Mouse (Mus musculus) large intestine, adult 2 months (tissue): Measurements from ENCODE around the gene Cfp. TPM values are rescaled to one million over a fixed set of nuclear protein-coding genes. Genes with fewer than 3 reads are reported as not detected.

Source experiments
- DNase-seq: peaks from one replicate; pipeline ENCODE4 v3.0.0-alpha.2; 2012; ENCODE audit warnings: low read depth, low spot score
- WGBS: fragments of 180-500 bp; shearing (Covaris S2); methylation state at CpG from one replicate; pipeline ENCODE4 v1.1.7; 2018; 5-methylcytosine and 5-hydroxymethylcytosine counted together
- polyA plus RNA-seq: library from polyadenylated mRNA; depleted of rRNA; stranded (reverse); fragments of >200 nt; gene quantifications from 2 replicates; pipeline ENCODE4 v1.2.3, GENCODE M21; 2012; rRNA removed

Cfp gene
- 13.5 and 14.7 TPM in 2 replicates for polyA plus RNA-seq

DNA sequence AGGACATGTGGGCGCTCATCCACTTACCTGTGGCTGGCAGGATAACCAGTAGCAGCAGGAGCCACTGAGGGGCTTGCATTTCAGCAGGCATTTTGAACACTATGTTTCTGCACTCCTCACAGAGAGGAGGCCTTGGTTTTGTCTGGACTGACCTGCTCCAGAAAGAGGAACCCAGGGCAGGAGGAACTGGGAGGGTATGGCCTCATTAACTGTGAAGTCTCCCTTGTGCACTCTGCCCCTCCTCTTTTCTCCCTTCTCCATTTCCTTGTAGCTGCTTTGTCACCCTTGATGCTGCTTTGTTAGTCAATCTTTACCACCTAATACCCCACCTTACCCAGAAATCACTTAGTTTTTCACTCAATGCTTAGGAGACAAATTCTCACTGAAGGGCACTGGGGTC lies at the start of gene Cfp:
Gene Cfp (minus strand): TSS at position 192 of the 400 bp plus-strand sequence.
- WGBS = 79% methylated on average over 1 of the region's 1 CpGs
- no peak for DNase-seq

- WGBS = 55% methylated on average over 1 of the region's 1 CpGs
- DNase-seq = no peak
Measured at GRCm38 (mm10) chrX:20980901-20981300, 49.5 kb upstream of the Cfp start.

- 18% methylated on average over 57 of the region's 57 CpGs for WGBS
- peak; percentile 47 for DNase-seq
Measured at GRCm38 (mm10) chrX:20961477-20962378, 30.4 kb upstream of the Cfp start, which contains the start of gene Uxt. TSS of gene Uxt (minus strand) at chrX:20962017.

DNA sequence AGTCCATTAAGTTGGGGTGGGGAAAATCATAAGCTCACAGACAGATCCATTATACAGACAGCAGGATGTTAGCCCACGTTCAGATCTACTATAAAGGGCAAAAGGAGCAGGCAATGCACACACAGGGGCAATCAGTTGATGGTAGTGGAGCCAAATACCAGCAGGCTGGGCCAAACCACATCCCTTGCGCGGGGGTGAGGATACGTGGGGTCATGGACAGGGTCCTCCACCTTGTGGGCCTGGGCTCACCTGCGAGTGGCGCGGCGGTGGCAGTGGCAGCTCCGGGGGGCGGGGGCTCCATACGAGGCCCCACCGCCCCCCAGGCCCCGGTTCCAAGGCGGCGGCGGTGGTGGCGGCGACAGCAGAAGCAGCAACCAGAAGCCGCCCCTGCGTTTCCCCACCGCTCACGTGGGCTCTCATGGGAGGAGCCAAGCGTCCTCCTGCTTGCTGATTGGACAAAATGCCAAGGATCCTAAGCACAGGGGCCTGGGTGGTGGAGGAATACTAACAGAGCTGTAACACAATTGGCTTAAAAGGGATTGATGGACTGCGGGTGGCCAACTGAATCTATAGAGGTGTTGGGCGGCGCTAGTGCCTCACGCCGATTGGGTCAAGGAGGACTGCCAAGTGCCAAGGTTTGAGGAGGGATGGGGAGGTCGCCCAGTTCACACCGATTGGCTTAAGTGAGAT lies 19.0 kb upstream of the Cfp start, which contains the start of gene Elk1:
Gene Elk1 (minus strand): TSS at position 418 of the 690 bp plus-strand sequence.
- DNase-seq = peak; percentile 51
- WGBS = 14% methylated on average over 30 of the region's 30 CpGs

- DNase-seq = no peak
- WGBS = 13% methylated on average over 4 of the region's 4 CpGs
Measured at GRCm38 (mm10) chrX:20946055-20946454, 14.7 kb upstream of the Cfp start.

- 85% methylated on average over 1 of the region's 1 CpGs for WGBS
- no peak for DNase-seq
Measured at GRCm38 (mm10) chrX:20931963-20932362, 608 bp upstream of the Cfp start.

- DNase-seq = no peak
Measured at GRCm38 (mm10) chrX:20929859-20930258, 1.5 kb downstream of the Cfp start.

GRCm38 (mm10) chrX:20924976-20925375 lies 6.4 kb downstream of the Cfp start:
- no peak for DNase-seq

More at GRCm38 (mm10) chrX:20929859-20930258, 1.5 kb downstream of the Cfp start:
- WGBS = 75% methylated on average over 1 of the region's 1 CpGs

- DNase-seq = no peak
- WGBS = 64% methylated on average over 1 of the region's 1 CpGs
Measured at GRCm38 (mm10) chrX:20923506-20923905, 7.8 kb downstream of the Cfp start.

- WGBS = 40% methylated on average over 5 of the region's 5 CpGs
- DNase-seq = no peak
Measured at GRCm38 (mm10) chrX:20921366-20921765, 10.0 kb downstream of the Cfp start.

GRCm38 (mm10) chrX:20920844-20921364 lies 10.5 kb downstream of the Cfp start, which contains the start of gene Syn1:
TSS of gene Syn1 (minus strand) at chrX:20921004.
- WGBS = 31% methylated on average over 36 of the region's 44 CpGs
- peak; percentile 8 for DNase-seq

DNA sequence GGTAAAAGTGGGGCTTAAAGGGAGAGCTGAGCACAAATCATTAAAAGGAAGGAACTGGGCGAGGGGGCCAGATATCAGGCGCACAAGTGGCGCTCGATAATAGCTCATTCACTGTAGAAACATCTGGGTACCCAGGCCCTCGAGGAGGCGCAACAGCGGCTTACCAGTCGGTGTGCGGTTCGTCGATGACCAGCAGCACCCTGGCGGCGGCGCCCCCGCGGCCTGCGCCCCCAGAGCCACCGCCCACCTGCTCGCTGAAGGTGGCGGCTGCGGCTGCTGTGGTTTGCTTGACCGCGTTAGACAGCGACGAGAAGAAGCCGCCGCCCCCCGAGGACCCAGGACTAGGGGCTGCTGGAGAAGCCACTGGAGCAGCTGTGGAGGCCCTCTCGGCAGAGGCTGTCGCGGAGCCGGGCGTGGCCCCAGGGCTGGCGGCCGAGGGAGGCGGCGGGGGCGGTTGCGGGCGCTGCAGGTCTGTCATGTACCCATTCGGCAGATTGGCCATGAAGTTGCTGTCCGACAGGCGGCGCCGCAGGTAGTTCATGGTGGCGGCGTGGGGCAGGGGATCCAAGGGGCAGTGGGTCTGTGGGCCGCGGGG lies 11.0 kb downstream of the Cfp start:
- 19% methylated on average over 49 of the region's 49 CpGs for WGBS
- no peak for DNase-seq

- no peak for DNase-seq
Measured at GRCm38 (mm10) chrX:20915075-20915474, 16.3 kb downstream of the Cfp start.

- 83% methylated on average over 6 of the region's 6 CpGs for WGBS
- no peak for DNase-seq
Measured at GRCm38 (mm10) chrX:20913726-20914125, 17.6 kb downstream of the Cfp start.

GRCm38 (mm10) chrX:20910074-20910473 lies 21.3 kb downstream of the Cfp start:
- 21% methylated on average over 3 of the region's 3 CpGs for WGBS
- DNase-seq = no peak

Other genes starting within 250 kb of the Cfp start
- 137 and 175 TPM in 2 replicates for gene Cdk16, start 243.6 kb downstream of the Cfp start, polyA plus RNA-seq
- 4.4 and 5.7 TPM in 2 replicates for gene Usp11, start 227.6 kb downstream of the Cfp start, polyA plus RNA-seq
- 117 and 143 TPM in 2 replicates for gene Araf, start 133.7 kb downstream of the Cfp start, polyA plus RNA-seq
- gene Timp1, start 61.4 kb downstream of the Cfp start, polyA plus RNA-seq = 3.7 and 5.5 TPM in 2 replicates
- 0.77 and 1.2 TPM in 2 replicates for gene Syn1, start 10.6 kb downstream of the Cfp start, polyA plus RNA-seq
- 3.2 and 5.2 TPM in 2 replicates for gene Elk1, start 19.1 kb upstream of the Cfp start, polyA plus RNA-seq
- 20.1 and 27.3 TPM in 2 replicates for gene Uxt, start 30.5 kb upstream of the Cfp start, polyA plus RNA-seq
- gene Zfp182, start 130.8 kb upstream of the Cfp start, polyA plus RNA-seq = 0.47 and 1.2 TPM in 2 replicates
- gene Spaca5, start 136.9 kb upstream of the Cfp start, polyA plus RNA-seq = not detected in 2 replicates
- not detected in 2 replicates for gene Zfp300, start 158.0 kb upstream of the Cfp start, polyA plus RNA-seq
- not detected in 2 replicates for gene Ssxa1, start 184.3 kb upstream of the Cfp start, polyA plus RNA-seq
- not detected in 2 replicates for gene Gm21876, start 244.1 kb upstream of the Cfp start, polyA plus RNA-seq